Mouse (Mus musculus) common myeloid progenitor, adult 5-6 weeks (primary cell): ENCODE results near the gene Cyp8b1. TPM values are rescaled to one million over a fixed set of nuclear protein-coding genes. Genes with fewer than 3 reads are reported as not detected.

Source experiments
- total RNA-seq: library from RNA; stranded (forward); fragments of 200-1000, 187-1606 nt; gene quantifications from 2 replicates; pipeline ENCODE4 v1.2.3, GENCODE M21; 2017

The Cyp8b1 gene
- total RNA-seq, 1 experiment from 2014 or later: not detected

Other genes with a start within 250 kb of the Cyp8b1 start
- gene Sec22c, start 210.8 kb downstream of the Cyp8b1 start, total RNA-seq: 5.5 and 13.3 TPM in 2 replicates
- 34.1 and 34.8 TPM in 2 replicates for gene Ss18l2, start 206.0 kb downstream of the Cyp8b1 start, total RNA-seq
- 100 and 118 TPM in 2 replicates for gene Nktr, start 197.1 kb downstream of the Cyp8b1 start, total RNA-seq
- 0.15 and 1.5 TPM in 2 replicates for gene Zfp651, start 157.0 kb downstream of the Cyp8b1 start, total RNA-seq
- 0.59 TPM in 1 of 2 replicates, not detected in the other for gene Klhl40, start 138.7 kb downstream of the Cyp8b1 start, total RNA-seq
- gene Hhatl, start 123.8 kb downstream of the Cyp8b1 start, total RNA-seq: not detected in 2 replicates
- gene Ccdc13, start 76.8 kb downstream of the Cyp8b1 start, total RNA-seq: not detected in 2 replicates
- gene Higd1a, start 57.9 kb downstream of the Cyp8b1 start, total RNA-seq: 15.5 and 18.5 TPM in 2 replicates
- not detected in 2 replicates for gene Ackr2, start 17.9 kb downstream of the Cyp8b1 start, total RNA-seq
- gene Fam198a, start 34.7 kb upstream of the Cyp8b1 start, total RNA-seq: not detected in 2 replicates
- gene Pomgnt2, start 80.8 kb upstream of the Cyp8b1 start, total RNA-seq: 4.1 and 5.7 TPM in 2 replicates
- 12.9 and 37.7 TPM in 2 replicates for gene Snrk, start 201.0 kb upstream of the Cyp8b1 start, total RNA-seq